Mouse (Mus musculus): ENCODE results near the gene P2ry14. TPM values are rescaled to one million over a fixed set of nuclear protein-coding genes. Genes with fewer than 3 reads are reported as not detected.
"Not testable (repeated sequence)": the region's sequence is repeated elsewhere in the genome, so short reads cannot be mapped to it uniquely, and the experiment has no call there.

P2ry14 gene
- polyA plus RNA-seq, 1 experiment from 2014 or later = 8.6 TPM

- H3K9me3 ChIP-seq (ENCODE audit: control insufficient read depth, low read length) = no peaks in the 10 kb centered on the region
Measured at GRCm38 (mm10) chr3:59080293-59080916, 73.0 kb downstream of the P2ry14 start.

GRCm38 (mm10) chr3:59079327-59079726 lies 74.1 kb downstream of the P2ry14 start:
- DNase-seq (ENCODE audit: low spot score) (peak; percentile 61), ATAC-seq (replicated peaks; ENCODE audit: low FRiP score, low TSS enrichment, low read depth) (0 out of 2 replicates have a peak, but pooled peaks have one; percentile 34)
- Histone ChIP-seq H3K4me1 (replicated peaks; ENCODE audit: control insufficient read depth, insufficient read depth, low read length) (0 out of 2 replicates have a peak, but pooled peaks cover 4% of the 10 kb centered on the region), H3K27me3 (replicated peaks; ENCODE audit: control insufficient read depth, insufficient read depth, low read length) (no peaks in the 10 kb centered on the region), H3K36me3 (ENCODE audit: control insufficient read depth, insufficient read depth, low read length) (no peaks in the 10 kb centered on the region), H3K4me3 (ENCODE audit: low read depth, low read length) (no peak overlapping the region), H3K4me2 (ENCODE audit: low read length) (no peak overlapping the region), H3K27ac (ENCODE audit: low read depth) (no peak overlapping the region), H3K9ac (ENCODE audit: low read length) (no peak overlapping the region), H3K9me3 (ENCODE audit: control insufficient read depth, low read length) (no peaks in the 10 kb centered on the region)
- WGBS = 43% methylated on average over 4 of the region's 4 CpGs

More at GRCm38 (mm10) chr3:59080293-59080916, 73.0 kb downstream of the P2ry14 start:
- Histone ChIP-seq H3K27me3 (replicated peaks; ENCODE audit: control insufficient read depth, insufficient read depth, low read length) (no peaks in the 10 kb centered on the region), H3K4me2 (ENCODE audit: low read length) (no peak overlapping the region), H3K9ac (ENCODE audit: low read length) (no peak overlapping the region), H3K4me3 (ENCODE audit: low read depth, low read length) (no peak overlapping the region), H3K4me1 (replicated peaks; ENCODE audit: control insufficient read depth, insufficient read depth, low read length) (0 out of 2 replicates have a peak, but pooled peaks cover 4% of the 10 kb centered on the region), H3K36me3 (ENCODE audit: control insufficient read depth, insufficient read depth, low read length) (no peaks in the 10 kb centered on the region), H3K27ac (ENCODE audit: low read depth) (no peak overlapping the region)
- ATAC-seq (replicated peaks; ENCODE audit: low FRiP score, low TSS enrichment, low read depth) (0 out of 2 replicates have a peak, but pooled peaks have one; percentile 26), DNase-seq (ENCODE audit: low spot score) (no peak)
- 27% methylated on average over 6 of the region's 6 CpGs for WGBS

GRCm38 (mm10) chr3:59078585-59078984 lies 74.8 kb downstream of the P2ry14 start:
- Histone ChIP-seq H3K36me3 (ENCODE audit: control insufficient read depth, insufficient read depth, low read length) (no peaks in the 10 kb centered on the region), H3K27ac (ENCODE audit: low read depth) (no peak overlapping the region), H3K4me2 (ENCODE audit: low read length) (no peak overlapping the region), H3K9ac (ENCODE audit: low read length) (no peak overlapping the region), H3K9me3 (ENCODE audit: control insufficient read depth, low read length) (no peaks in the 10 kb centered on the region), H3K4me3 (ENCODE audit: low read depth, low read length) (no peak overlapping the region), H3K27me3 (replicated peaks; ENCODE audit: control insufficient read depth, insufficient read depth, low read length) (no peaks in the 10 kb centered on the region), H3K4me1 (replicated peaks; ENCODE audit: control insufficient read depth, insufficient read depth, low read length) (0 out of 2 replicates have a peak, but pooled peaks cover 4% of the 10 kb centered on the region)
- ATAC-seq (replicated peaks; ENCODE audit: low FRiP score, low TSS enrichment, low read depth) (no peak), DNase-seq (ENCODE audit: low spot score) (no peak)
- WGBS = 56% methylated on average over 11 of the region's 11 CpGs

GRCm38 (mm10) chr3:59077278-59077677 lies 76.1 kb downstream of the P2ry14 start:
- H3K4me3 ChIP-seq (ENCODE audit: low read depth, low read length) = no peak overlapping the region
- no peak overlapping the region for H3K9ac ChIP-seq (ENCODE audit: low read length)
- H3K4me1 ChIP-seq (replicated peaks; ENCODE audit: control insufficient read depth, insufficient read depth, low read length) = 0 out of 2 replicates have a peak, but pooled peaks cover 4% of the 10 kb centered on the region
- 47% methylated on average over 4 of the region's 4 CpGs for WGBS
- no peak overlapping the region for H3K27ac ChIP-seq (ENCODE audit: low read depth)
- H3K4me2 ChIP-seq (ENCODE audit: low read length) = no peak overlapping the region
- ATAC-seq (replicated peaks; ENCODE audit: low FRiP score, low TSS enrichment, low read depth) (no peak), DNase-seq (ENCODE audit: low spot score) (no peak)
- no peaks in the 10 kb centered on the region for H3K36me3 ChIP-seq (ENCODE audit: control insufficient read depth, insufficient read depth, low read length)
- H3K9me3 ChIP-seq (ENCODE audit: control insufficient read depth, low read length) = no peaks in the 10 kb centered on the region
- H3K27me3 ChIP-seq (replicated peaks; ENCODE audit: control insufficient read depth, insufficient read depth, low read length) = no peaks in the 10 kb centered on the region

- not testable (repeated sequence) for H3K27ac ChIP-seq (ENCODE audit: low read depth); H3K4me3 ChIP-seq (ENCODE audit: low read depth, low read length); H3K4me1 ChIP-seq (replicated peaks; ENCODE audit: control insufficient read depth, insufficient read depth, low read length); H3K9me3 ChIP-seq (ENCODE audit: control insufficient read depth, low read length); ATAC-seq (replicated peaks; ENCODE audit: low FRiP score, low TSS enrichment, low read depth); DNase-seq (ENCODE audit: low spot score); H3K36me3 ChIP-seq (ENCODE audit: control insufficient read depth, insufficient read depth, low read length); H3K4me2 ChIP-seq (ENCODE audit: low read length); H3K27me3 ChIP-seq (replicated peaks; ENCODE audit: control insufficient read depth, insufficient read depth, low read length); H3K9ac ChIP-seq (ENCODE audit: low read length)
- WGBS = 70% methylated on average over 1 of the region's 1 CpGs
Measured at GRCm38 (mm10) chr3:59069071-59069470, 84.3 kb downstream of the P2ry14 start.

GRCm38 (mm10) chr3:59066558-59067294 lies 86.7 kb downstream of the P2ry14 start:
- WGBS = 73% methylated on average over 8 of the region's 8 CpGs
- Histone ChIP-seq H3K9ac (ENCODE audit: low read length) (no peak overlapping the region), H3K4me1 (replicated peaks; ENCODE audit: control insufficient read depth, insufficient read depth, low read length) (no peaks in the 10 kb centered on the region), H3K27ac (ENCODE audit: low read depth) (no peak overlapping the region), H3K27me3 (replicated peaks; ENCODE audit: control insufficient read depth, insufficient read depth, low read length) (no peaks in the 10 kb centered on the region), H3K36me3 (ENCODE audit: control insufficient read depth, insufficient read depth, low read length) (no peaks in the 10 kb centered on the region), H3K4me3 (ENCODE audit: low read depth, low read length) (no peak overlapping the region), H3K4me2 (ENCODE audit: low read length) (no peak overlapping the region), H3K9me3 (ENCODE audit: control insufficient read depth, low read length) (no peaks in the 10 kb centered on the region)
- ATAC-seq (replicated peaks; ENCODE audit: low FRiP score, low TSS enrichment, low read depth) (no peak), DNase-seq (ENCODE audit: low spot score) (no peak)

GRCm38 (mm10) chr3:59065937-59066336 lies 87.5 kb downstream of the P2ry14 start:
- ATAC-seq (replicated peaks; ENCODE audit: low FRiP score, low TSS enrichment, low read depth) (no peak), DNase-seq (ENCODE audit: low spot score) (no peak)
- H3K4me3 ChIP-seq (ENCODE audit: low read depth, low read length) = no peak overlapping the region
- WGBS = 86% methylated on average over 3 of the region's 3 CpGs
- no peak overlapping the region for H3K27ac ChIP-seq (ENCODE audit: low read depth)
- no peaks in the 10 kb centered on the region for H3K9me3 ChIP-seq (ENCODE audit: control insufficient read depth, low read length)
- H3K9ac ChIP-seq (ENCODE audit: low read length) = no peak overlapping the region
- no peaks in the 10 kb centered on the region for H3K27me3 ChIP-seq (replicated peaks; ENCODE audit: control insufficient read depth, insufficient read depth, low read length)
- no peak overlapping the region for H3K4me2 ChIP-seq (ENCODE audit: low read length)
- no peaks in the 10 kb centered on the region for H3K4me1 ChIP-seq (replicated peaks; ENCODE audit: control insufficient read depth, insufficient read depth, low read length)
- H3K36me3 ChIP-seq (ENCODE audit: control insufficient read depth, insufficient read depth, low read length) = no peaks in the 10 kb centered on the region
